Mouse (Mus musculus): Measurements from ENCODE around the gene Diras2. TPM values are rescaled to one million over a fixed set of nuclear protein-coding genes. Genes with fewer than 3 reads are reported as not detected.

The Diras2 gene
- polyA plus RNA-seq (2014; fragmentation: Illumina TruSeq; extraction: RNeasy Lipid Tissue Mini Kit (QIAGEN cat#74804); ENCODE audit: low read depth, low replicate concordance) = 0.26 TPM

GRCm38 (mm10) chr13:52531121-52531520 is at the start of gene Diras2:
Diras2 (minus strand) TSS chr13:52531279.

Other genes starting within 250 kb of the Diras2 start
- 17.2 TPM for gene Syk, start 51.9 kb upstream of the Diras2 start, polyA plus RNA-seq (2014; fragmentation: Illumina TruSeq; extraction: RNeasy Lipid Tissue Mini Kit (QIAGEN cat#74804); ENCODE audit: low read depth, low replicate concordance)